In genomic region chr17:33919351-33920281, GRCm38 (mm10) we compare ENCODE assay signal across 8 mouse cellular contexts. TPM values are rescaled to one million over a fixed set of nuclear protein-coding genes. Genes with fewer than 3 reads are reported as not detected.
A peak's percentile ranks its signal among the peaks of the same experiment; 100 is the strongest.
DNase-seq lines count a peak whose midpoint lies in the region; ATAC-seq and TF ChIP-seq lines count a peak whose summit lies in the region.

No protein-coding gene starts in this region.

- under 1% methylated on average over 52 of the region's 52 CpGs for WGBS in forebrain, embryonic 14.5 days
- WGBS in hindbrain, embryonic 10.5 days = under 1% methylated on average over 52 of the region's 52 CpGs

- no peak for TF ChIP-seq CTCF in Patski (IDR thresholded peaks at IDR 0.05)

- H3K4me2 ChIP-seq in forebrain, embryonic 14.5 days (ENCODE audit: low read length) = peak overlapping the region; percentile 87

- no peak overlapping the region for H3K27ac ChIP-seq in forebrain, embryonic 14.5 days (ENCODE audit: low read depth, low read length)
- H3K27ac ChIP-seq in hindbrain, embryonic 10.5 days = peak overlapping the region; percentile 83

- DNase-seq in Patski (ENCODE audit: low read depth, low spot score) = no peak
- peak; percentile 83 for DNase-seq in cerebellum, adult 11-12 months
- peak; percentile 42 for DNase-seq in forebrain, embryonic 14.5 days (ENCODE audit: low spot score)
- peak; percentile 46 for DNase-seq in hindbrain, embryonic 10.5 days (ENCODE audit: low spot score)
- DNase-seq in left cerebral cortex, postnatal 36 days (ENCODE audit: low spot score in 2 of 2) = peak; percentile 39 to 47
- peak; percentile 47 for DNase-seq in right cerebral cortex, postnatal 25 days
- DNase-seq in yolk sac, embryonic 10.5 days (ENCODE audit: low spot score) = peak; percentile 58

- peak overlapping the region; percentile 67 for H3K9ac ChIP-seq in forebrain, embryonic 14.5 days (ENCODE audit: low read length)

- intact Hi-C loops in left cerebral cortex, postnatal 36 days (cut with DNase I) = loop anchor here (2.0 kb wide), 1 partner anchor 23 kb away; no protein-coding TSS in a partner anchor

- H3K27me3 ChIP-seq in Patski = no peaks in the 10 kb centered on the region
- no peaks in the 10 kb centered on the region for H3K27me3 ChIP-seq in forebrain, embryonic 14.5 days (replicated peaks; ENCODE audit: control insufficient read depth, insufficient read depth, low read length)
- H3K27me3 ChIP-seq in hindbrain, embryonic 10.5 days (ENCODE audit: insufficient read depth, poor library complexity, severe bottlenecking) = 0 out of 2 replicates have a peak, but pooled peaks cover 17% of the 10 kb centered on the region

- H3K4me3 ChIP-seq in forebrain, embryonic 14.5 days (ENCODE audit: low read depth, low read length) = peak overlapping the region; percentile 40
- H3K4me3 ChIP-seq in hindbrain, embryonic 10.5 days = peak overlapping the region; percentile 61

- peaks cover 24% of the 10 kb centered on the region for H3K4me1 ChIP-seq in forebrain, embryonic 14.5 days (ENCODE audit: control insufficient read depth, insufficient read depth, low read length)
- peaks cover 63% of the 10 kb centered on the region for H3K4me1 ChIP-seq in hindbrain, embryonic 10.5 days (replicated peaks)

- in situ Hi-C loops in Patski (cut with MboI; ENCODE audit: low pct_unique_long_range_greater_than_20kb) = no loop called here

- POLR2A ChIA-PET in Patski (lab: Charles Lee) = no interaction called here

- no peaks in the 10 kb centered on the region for H3K9me3 ChIP-seq in forebrain, embryonic 14.5 days (replicated peaks; ENCODE audit: control insufficient read depth, low read length)
- H3K9me3 ChIP-seq in hindbrain, embryonic 10.5 days = 0 out of 2 replicates have a peak, but pooled peaks cover 2% of the 10 kb centered on the region

- CTCF ChIA-PET in Patski (lab: Charles Lee) = no interaction called here

- H3K36me3 ChIP-seq in forebrain, embryonic 14.5 days (ENCODE audit: control insufficient read depth, insufficient read depth, low read length) = peaks cover 6% of the 10 kb centered on the region
- peaks cover 27% of the 10 kb centered on the region for H3K36me3 ChIP-seq in hindbrain, embryonic 10.5 days

- ATAC-seq in Patski = peak; percentile 44
- ATAC-seq in forebrain, embryonic 14.5 days = no peak
- ATAC-seq in megakaryocyte progenitor cell, adult 5-6 weeks (replicated peaks; ENCODE audit: poor library complexity) = peak; percentile 64

RNA-seq across cellular contexts. Expression of gene Zbtb22, which starts 3.9 kb away (rescaled TPM):
- 30.7 TPM for polyA plus RNA-seq in Patski (2021)
- polyA plus RNA-seq in forebrain, embryonic 14.5 days (2014; fragmentation: Nextera tagmentation; extraction: Ambion mirVana) = 12.3 and 12.6 TPM in 2 replicates
- 23.0 and 24.0 TPM in 2 replicates for polyA plus RNA-seq in hindbrain, embryonic 10.5 days (2016; fragmentation: Nextera tagmentation; extraction: Ambion mirVana)
- 10 to 100 TPM; 29.4 to 40.1 TPM for total RNA-seq in left cerebral cortex, postnatal 36 days (2021)
- total RNA-seq in megakaryocyte progenitor cell, adult 5-6 weeks (2015) = 10.0 and 11.5 TPM in 2 replicates
- total RNA-seq in megakaryocyte progenitor cell, adult 5-6 weeks (2017) = 13.3 and 19.2 TPM in 2 replicates

RNA-seq across cellular contexts. Expression of gene Tapbp, which starts 3.9 kb away (rescaled TPM):
- 155 TPM for polyA plus RNA-seq in Patski (2021)
- 14.1 and 17.7 TPM in 2 replicates for polyA plus RNA-seq in forebrain, embryonic 14.5 days (2014; fragmentation: Nextera tagmentation; extraction: Ambion mirVana)
- 14.5 and 17.2 TPM in 2 replicates for polyA plus RNA-seq in hindbrain, embryonic 10.5 days (2016; fragmentation: Nextera tagmentation; extraction: Ambion mirVana)
- 10 to 100 TPM; 35.0 to 38.3 TPM for total RNA-seq in left cerebral cortex, postnatal 36 days (2021)
- total RNA-seq in megakaryocyte progenitor cell, adult 5-6 weeks (2015) = 51.0 and 56.8 TPM in 2 replicates
- total RNA-seq in megakaryocyte progenitor cell, adult 5-6 weeks (2017) = 47.6 and 48.0 TPM in 2 replicates

RNA-seq across cellular contexts. Expression of gene Rgl2, which starts 9.7 kb away (rescaled TPM):
- 59.6 TPM for polyA plus RNA-seq in Patski (2021)
- 27.2 and 36.0 TPM in 2 replicates for polyA plus RNA-seq in forebrain, embryonic 14.5 days (2014; fragmentation: Nextera tagmentation; extraction: Ambion mirVana)
- 45.2 and 55.7 TPM in 2 replicates for polyA plus RNA-seq in hindbrain, embryonic 10.5 days (2016; fragmentation: Nextera tagmentation; extraction: Ambion mirVana)
- 10 to 100 TPM; 46.9 to 71.0 TPM for total RNA-seq in left cerebral cortex, postnatal 36 days (2021)
- 20.3 and 22.7 TPM in 2 replicates for total RNA-seq in megakaryocyte progenitor cell, adult 5-6 weeks (2015)
- 37.9 and 47.9 TPM in 2 replicates for total RNA-seq in megakaryocyte progenitor cell, adult 5-6 weeks (2017)

RNA-seq across cellular contexts. Expression of gene Daxx, which starts 10.4 kb away (rescaled TPM):
- polyA plus RNA-seq in Patski (2021) = 37.4 TPM
- 43.3 and 48.0 TPM in 2 replicates for polyA plus RNA-seq in forebrain, embryonic 14.5 days (2014; fragmentation: Nextera tagmentation; extraction: Ambion mirVana)
- polyA plus RNA-seq in hindbrain, embryonic 10.5 days (2016; fragmentation: Nextera tagmentation; extraction: Ambion mirVana) = 73.1 and 82.8 TPM in 2 replicates
- 10 to 100 TPM; 29.9 to 32.9 TPM for total RNA-seq in left cerebral cortex, postnatal 36 days (2021)
- total RNA-seq in megakaryocyte progenitor cell, adult 5-6 weeks (2015) = 35.7 and 44.5 TPM in 2 replicates
- total RNA-seq in megakaryocyte progenitor cell, adult 5-6 weeks (2017) = 28.7 and 32.1 TPM in 2 replicates

RNA-seq across cellular contexts. Expression of gene Platr17, which starts 14.7 kb away (rescaled TPM):
- not detected for polyA plus RNA-seq in Patski (2021)
- polyA plus RNA-seq in forebrain, embryonic 14.5 days (2014; fragmentation: Nextera tagmentation; extraction: Ambion mirVana) = 0.28 TPM in 1 of 2 replicates, not detected in the other
- polyA plus RNA-seq in hindbrain, embryonic 10.5 days (2016; fragmentation: Nextera tagmentation; extraction: Ambion mirVana) = 0.34 and 0.41 TPM in 2 replicates
- under 1 TPM; 0.70 to 0.96 TPM for total RNA-seq in left cerebral cortex, postnatal 36 days (2021)
- total RNA-seq in megakaryocyte progenitor cell, adult 5-6 weeks (2015) = 0.17 and 0.37 TPM in 2 replicates
- total RNA-seq in megakaryocyte progenitor cell, adult 5-6 weeks (2017) = 0.29 and 1.4 TPM in 2 replicates
